ENCODE assay signal across 14 mouse cellular contexts in the genomic region with DNA sequence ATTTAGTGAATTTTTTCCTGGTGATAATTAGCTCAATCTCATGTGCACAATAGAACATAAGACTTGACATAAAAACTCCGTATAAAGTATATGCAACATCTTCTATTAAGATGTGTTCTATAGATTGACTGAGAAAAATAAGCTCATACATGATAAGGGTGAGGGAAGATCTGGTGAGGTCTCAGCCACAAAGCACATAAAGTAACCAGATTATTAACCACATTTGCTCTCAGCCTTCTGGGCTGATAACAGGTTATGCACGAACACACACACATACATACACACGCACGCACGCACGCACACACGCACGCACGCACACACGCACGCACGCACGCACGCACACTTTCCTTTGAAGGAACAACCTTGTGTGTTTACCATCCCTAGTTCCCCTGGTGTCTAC.
"Had no signal": no experiment of that assay in that cellular context is flagged by ENCODE, and none has a peak within 500 bp of the region (broad histone marks: within the 10 kb centered on the region; RNA-seq: fewer than 3 reads in every experiment).

No protein-coding gene starts in this region.

- ATAC-seq: lung, postnatal 0 days; midbrain, embryonic 13.5 days; midbrain, embryonic 15.5 days had no signal

- H3K36me3 ChIP-seq: lung, embryonic 15.5 days; midbrain, embryonic 13.5 days; midbrain, embryonic 15.5 days had no signal

- H3K9me3 ChIP-seq: lung, embryonic 15.5 days; midbrain, embryonic 13.5 days; midbrain, embryonic 15.5 days; neural tube, embryonic 12.5 days had no signal

- H3K27me3 ChIP-seq: lung, embryonic 15.5 days; midbrain, embryonic 13.5 days; midbrain, embryonic 15.5 days; neural tube, embryonic 12.5 days had no signal

- H3K27ac ChIP-seq: liver, embryonic 14.5 days; lung, embryonic 15.5 days; macrophage; midbrain, embryonic 13.5 days; midbrain, embryonic 15.5 days; neural tube, embryonic 12.5 days had no signal

- DNase-seq: lung, adult 2 months; lung, postnatal 14 days; lung, postnatal 36 days; right cerebral cortex, postnatal 14 days; thymus, adult 18-20 months; thymus, postnatal 25 days had no signal

- H3K9ac ChIP-seq: liver, embryonic 14.5 days; lung, embryonic 15.5 days; midbrain, embryonic 13.5 days; midbrain, embryonic 15.5 days; neural tube, embryonic 12.5 days had no signal

- H3K4me2 ChIP-seq: lung, embryonic 15.5 days; midbrain, embryonic 11.5 days; midbrain, embryonic 13.5 days; midbrain, embryonic 15.5 days; neural tube, embryonic 12.5 days had no signal

- H3K4me3 ChIP-seq: lung, embryonic 15.5 days; midbrain, embryonic 13.5 days; midbrain, embryonic 15.5 days; neural tube, embryonic 12.5 days had no signal

- H3K4me1 ChIP-seq: lung, embryonic 15.5 days; midbrain, embryonic 13.5 days; midbrain, embryonic 15.5 days; neural tube, embryonic 12.5 days had no signal
